Mouse (Mus musculus): ENCODE measurements around the gene Ascc3.

DNA sequence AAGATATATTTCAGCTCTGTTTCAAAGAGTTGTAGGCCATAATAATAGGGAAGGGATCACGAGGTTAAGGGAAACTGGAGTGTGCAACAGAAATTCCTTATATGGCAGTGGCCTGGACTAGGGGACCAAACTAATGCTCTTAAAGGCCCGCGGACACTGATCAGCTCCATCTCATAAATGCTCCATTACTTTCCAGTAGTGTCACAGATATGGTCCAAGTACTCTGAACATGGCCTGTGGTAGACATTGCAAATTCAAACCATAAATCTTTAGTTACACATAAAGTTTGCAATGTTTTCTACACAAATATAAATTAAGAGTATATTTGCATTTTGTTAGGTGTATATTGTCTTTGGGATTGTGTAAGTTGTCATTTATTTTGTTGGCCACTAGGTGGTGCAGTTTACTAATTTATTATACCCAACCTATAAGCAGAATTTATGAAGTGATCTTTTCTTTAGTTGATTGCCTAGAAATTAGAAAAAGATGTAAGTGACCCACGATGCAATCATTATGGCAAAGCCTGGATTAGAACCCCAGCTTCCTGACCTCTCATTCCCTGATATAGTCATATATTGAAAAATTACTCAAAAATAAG lies 106.5 kb downstream of the Ascc3 start:
- TF ChIP-seq CEBPB (IDR thresholded peaks at IDR 0.05; ENCODE audit: low read depth) (no peak), CTCF (IDR thresholded peaks at IDR 0.05; ENCODE audit: control insufficient read depth, insufficient read depth, insufficient read length) (no peak), USF1 (IDR thresholded peaks at IDR 0.05; ENCODE audit: low read depth) (no peak)
